Mouse (Mus musculus): ENCODE measurements at regions not wholly inside any gene's neighbourhood (a gene's known extent, or its start where the extent isn't known, plus 50 kb on each side); places are given as distances from the start of the nearest gene placed in this dataset.

GRCm38 (mm10) chr3:143527274-143527673 is 645.5 kb upstream of the Pkn2 start:
- peak; percentile 52 for ATAC-seq (replicated peaks; ENCODE audit: poor library complexity, severe bottlenecking)

GRCm38 (mm10) chr3:143512517-143513249 is 630.9 kb upstream of the Pkn2 start:
- no peak for ATAC-seq (replicated peaks; ENCODE audit: poor library complexity, severe bottlenecking)

GRCm38 (mm10) chr3:143509531-143509930 is 627.7 kb upstream of the Pkn2 start:
- peak; percentile 48 for ATAC-seq (replicated peaks; ENCODE audit: poor library complexity, severe bottlenecking)

GRCm38 (mm10) chr3:143508280-143508679 is 626.5 kb upstream of the Pkn2 start:
- peak; percentile 73 for ATAC-seq (replicated peaks; ENCODE audit: poor library complexity, severe bottlenecking)

GRCm38 (mm10) chr3:143501017-143501416 is 619.2 kb upstream of the Pkn2 start:
- ATAC-seq (replicated peaks; ENCODE audit: poor library complexity, severe bottlenecking) = no peak

- no peak for ATAC-seq (replicated peaks; ENCODE audit: poor library complexity, severe bottlenecking)
Observed at GRCm38 (mm10) chr3:143495389-143495788, 613.6 kb upstream of the Pkn2 start.

GRCm38 (mm10) chr3:143477916-143478610 is 596.3 kb upstream of the Pkn2 start:
- ATAC-seq (replicated peaks; ENCODE audit: poor library complexity, severe bottlenecking) = no peak

GRCm38 (mm10) chr3:143475461-143475860 is 593.7 kb upstream of the Pkn2 start:
- ATAC-seq (replicated peaks; ENCODE audit: poor library complexity, severe bottlenecking) = no peak

GRCm38 (mm10) chr3:143447005-143447709 is 565.4 kb upstream of the Pkn2 start:
- ATAC-seq (replicated peaks; ENCODE audit: poor library complexity, severe bottlenecking) = no peak

- no peak for ATAC-seq (replicated peaks; ENCODE audit: poor library complexity, severe bottlenecking)
Observed at GRCm38 (mm10) chr3:143417401-143417800, 535.6 kb upstream of the Pkn2 start.

- no peak for ATAC-seq (replicated peaks; ENCODE audit: poor library complexity, severe bottlenecking)
Observed at GRCm38 (mm10) chr3:143411655-143412054, 529.9 kb upstream of the Pkn2 start.

GRCm38 (mm10) chr3:143398966-143399365 is 517.2 kb upstream of the Pkn2 start:
- no peak for ATAC-seq (replicated peaks; ENCODE audit: poor library complexity, severe bottlenecking)

GRCm38 (mm10) chr3:143384357-143384756 is 502.6 kb upstream of the Pkn2 start:
- no peak for ATAC-seq (replicated peaks; ENCODE audit: poor library complexity, severe bottlenecking)

- ATAC-seq (replicated peaks; ENCODE audit: poor library complexity, severe bottlenecking) = peak; percentile 99
Observed at GRCm38 (mm10) chr3:143379193-143379592, 497.4 kb upstream of the Pkn2 start.

- ATAC-seq (replicated peaks; ENCODE audit: poor library complexity, severe bottlenecking) = no peak
Observed at GRCm38 (mm10) chr3:143377446-143377845, 495.6 kb upstream of the Pkn2 start.

- no peak for ATAC-seq (replicated peaks; ENCODE audit: poor library complexity, severe bottlenecking)
Observed at GRCm38 (mm10) chr3:143375527-143376061, 493.8 kb upstream of the Pkn2 start.

GRCm38 (mm10) chr3:143373501-143373900 is 491.7 kb upstream of the Pkn2 start:
- ATAC-seq (replicated peaks; ENCODE audit: poor library complexity, severe bottlenecking) = no peak

- no peak for ATAC-seq (replicated peaks; ENCODE audit: poor library complexity, severe bottlenecking)
Observed at GRCm38 (mm10) chr3:143369002-143369401, 487.2 kb upstream of the Pkn2 start.

GRCm38 (mm10) chr3:143340032-143340431 is 458.2 kb upstream of the Pkn2 start:
- ATAC-seq (replicated peaks; ENCODE audit: poor library complexity, severe bottlenecking) = no peak

GRCm38 (mm10) chr3:143333339-143333738 is 451.5 kb upstream of the Pkn2 start:
- ATAC-seq (replicated peaks; ENCODE audit: poor library complexity, severe bottlenecking) = no peak

- ATAC-seq (replicated peaks; ENCODE audit: poor library complexity, severe bottlenecking) = no peak
Observed at GRCm38 (mm10) chr3:143328521-143328920, 446.7 kb upstream of the Pkn2 start.

Data from granulocyte monocyte progenitor cell, adult 5-6 weeks (primary cell).